ENCODE assay signal across 16 mouse cellular contexts in genomic region chr9:67404736-67405135, GRCm38 (mm10).
DNase-seq lines count a peak whose midpoint lies in the region; ATAC-seq lines count a peak whose summit lies in the region.
"Had no signal": no experiment of that assay in that cellular context is flagged by ENCODE, and none has a peak within 500 bp of the region (broad histone marks: within the 10 kb centered on the region; RNA-seq: fewer than 3 reads in every experiment).

No protein-coding gene starts in this region.

- DNase-seq in heart, adult 11 months: peak; percentile 48
- DNase-seq in heart, adult 18-20 months: no peak
- DNase-seq in thymus, postnatal 25 days: peak; percentile 7
- no peak for DNase-seq in thymus, postnatal 36 days
- peak; percentile 33 for DNase-seq in thymus, postnatal 4 days
- no peak for DNase-seq in ovary, postnatal 36 days (ENCODE audit: low spot score)
- DNase-seq: adrenal gland, postnatal 10 days; cerebellum, adult 18-20 months; cerebellum, adult 9-11 months; cerebellum, postnatal 36 days; gastrocnemius, postnatal 10 days; heart, postnatal 36 days had no signal

- 0 out of 2 replicates have a peak, but pooled peaks have one; percentile 35 for ATAC-seq in granulocyte monocyte progenitor cell, adult 5-6 weeks (replicated peaks; ENCODE audit: poor library complexity, severe bottlenecking)
- no peak for ATAC-seq in activated CD4-positive, CD25-positive, alpha-beta regulatory T cell, adult 4 months
- ATAC-seq: forebrain, embryonic 15.5 days; intestine, embryonic 15.5 days had no signal

Comparison
In these comparisons a context has a peak if more than half of its experiments do, and no peak if none do; other contexts are left out.
1. DNase-seq: peak in heart, adult 11 months (single experiment), thymus, postnatal 25 days (single experiment) and thymus, postnatal 4 days (single experiment); none in heart, adult 18-20 months (0 of 2), thymus, postnatal 36 days (0 of 2) and ovary, postnatal 36 days (single experiment).